Mouse (Mus musculus) megakaryocyte progenitor cell, adult 5-6 weeks (primary cell): Measurements from ENCODE around the gene Hnrnpm. TPM values are rescaled to one million over a fixed set of nuclear protein-coding genes. Genes with fewer than 3 reads are reported as not detected.
"Not testable (repeated sequence)": the region's sequence is repeated elsewhere in the genome, so short reads cannot be mapped to it uniquely, and the experiment has no call there.

Experiments used
- ATAC-seq: replicated peaks from 2 replicates; pipeline ENCODE4 v1.8.0; 2016; ENCODE audit warnings: mild to moderate bottlenecking, moderate TSS enrichment, inconsistent platforms; ENCODE audit not compliant: poor library complexity
- total RNA-seq, 2 experiments: library from RNA; stranded (forward) in 1 of 2; stranded (reverse) in 1 of 2; fragments of 157-497, 149-512 nt in 1 of 2; fragments of 200-1000 nt in 1 of 2; gene quantifications; 2 replicates each; pipeline versions ENCODE4 v1.2.3 to v1.2.4; 2015 to 2017

The Hnrnpm gene
- total RNA-seq (2015) (496 and 582 TPM in 2 replicates), total RNA-seq (2017) (298 and 344 TPM in 2 replicates)

DNA sequence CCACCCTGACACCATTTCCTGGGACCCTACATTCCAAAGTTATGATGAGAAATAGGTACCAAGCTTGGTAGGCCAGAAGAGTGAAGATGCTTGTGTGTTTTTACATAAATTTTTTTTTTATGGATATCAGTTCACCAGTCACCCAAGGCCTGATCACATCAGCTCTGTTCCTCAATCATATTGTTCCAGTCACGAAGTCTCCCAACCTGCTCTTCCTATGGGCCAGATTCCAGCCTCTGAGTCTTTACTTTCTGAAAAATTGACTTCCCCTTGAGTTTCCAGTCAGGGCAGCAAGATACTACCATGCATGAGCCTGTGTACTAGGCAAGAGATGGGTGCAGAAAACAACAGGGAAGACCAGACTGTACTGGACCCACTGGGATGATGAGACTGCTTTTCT is at the start of gene Hnrnpm:
Gene Hnrnpm, minus strand, starts transcription at position 101 of the 400 bp plus-strand sequence.
- ATAC-seq, result no peak

DNA sequence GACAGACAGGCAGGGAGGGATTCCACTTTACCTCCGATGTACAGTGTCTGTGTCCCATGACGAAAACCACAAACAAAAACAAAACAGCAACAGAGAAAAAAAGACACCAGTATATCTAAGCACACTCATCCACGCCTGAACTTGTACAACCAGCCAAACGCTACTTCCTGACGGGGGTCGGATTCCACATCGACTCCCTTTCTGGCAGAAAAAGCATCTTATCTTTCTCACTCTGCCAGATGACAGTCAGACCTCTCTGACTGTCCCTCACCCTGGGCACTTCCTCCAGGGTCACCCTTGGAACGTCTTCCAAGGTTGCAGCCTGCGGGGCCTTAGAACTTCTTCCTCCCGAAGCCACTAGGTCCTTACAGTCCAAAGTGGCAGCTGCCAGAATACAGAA is 46.9 kb upstream of the Hnrnpm start:
- not testable (repeated sequence) for ATAC-seq

DNA sequence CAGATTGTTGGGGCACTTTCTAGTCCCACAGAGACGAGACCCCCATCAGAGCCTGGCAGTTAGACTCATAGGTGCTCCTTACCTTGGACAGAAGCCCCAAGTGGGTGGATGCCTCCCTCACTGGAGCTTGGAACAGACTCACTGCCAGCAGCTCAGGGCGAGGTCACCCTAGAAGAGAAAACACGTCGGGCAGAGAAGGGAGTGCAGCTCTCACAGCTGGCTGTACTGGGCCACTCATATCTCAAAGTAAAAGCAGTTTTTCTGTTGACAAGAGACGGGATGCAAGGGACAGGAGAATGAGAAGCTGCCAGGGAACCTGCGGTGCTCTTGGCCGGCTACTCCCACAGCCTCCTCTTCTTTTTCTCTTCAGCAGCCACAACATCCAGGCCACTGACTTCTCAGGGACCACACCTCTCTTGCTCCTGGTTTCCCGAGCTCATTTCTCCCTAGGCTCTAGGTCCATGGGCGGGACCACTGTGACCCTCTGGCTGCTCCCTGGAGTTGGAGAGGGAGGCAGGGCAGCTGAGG is 46.0 kb upstream of the Hnrnpm start:
- not testable (repeated sequence) for ATAC-seq

DNA sequence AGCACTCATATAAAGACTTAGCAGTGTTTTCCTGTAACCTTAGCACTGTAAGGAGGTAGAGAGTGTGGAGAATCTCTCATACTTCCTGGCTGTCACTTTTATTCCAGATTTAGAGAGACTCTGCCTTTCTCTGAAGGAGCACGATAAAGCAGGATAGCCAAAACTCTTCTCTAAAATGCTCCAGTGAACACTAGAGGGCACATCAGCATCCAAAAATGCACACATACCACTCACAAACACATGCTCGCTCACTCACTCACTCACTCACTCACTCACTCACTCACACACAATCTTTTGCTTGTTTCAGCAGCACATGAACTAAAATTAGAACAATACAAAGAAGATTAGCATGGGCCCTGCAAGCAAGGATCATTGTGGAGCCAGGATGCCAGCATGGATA is 42.6 kb upstream of the Hnrnpm start:
- ATAC-seq, result 0 out of 2 replicates have a peak, but pooled peaks have one; percentile 20

- ATAC-seq, result no peak
Measured at GRCm38 (mm10) chr17:33728396-33728795, 41.7 kb upstream of the Hnrnpm start.

- no peak for ATAC-seq
Measured at GRCm38 (mm10) chr17:33719736-33720378, 33.2 kb upstream of the Hnrnpm start.

DNA sequence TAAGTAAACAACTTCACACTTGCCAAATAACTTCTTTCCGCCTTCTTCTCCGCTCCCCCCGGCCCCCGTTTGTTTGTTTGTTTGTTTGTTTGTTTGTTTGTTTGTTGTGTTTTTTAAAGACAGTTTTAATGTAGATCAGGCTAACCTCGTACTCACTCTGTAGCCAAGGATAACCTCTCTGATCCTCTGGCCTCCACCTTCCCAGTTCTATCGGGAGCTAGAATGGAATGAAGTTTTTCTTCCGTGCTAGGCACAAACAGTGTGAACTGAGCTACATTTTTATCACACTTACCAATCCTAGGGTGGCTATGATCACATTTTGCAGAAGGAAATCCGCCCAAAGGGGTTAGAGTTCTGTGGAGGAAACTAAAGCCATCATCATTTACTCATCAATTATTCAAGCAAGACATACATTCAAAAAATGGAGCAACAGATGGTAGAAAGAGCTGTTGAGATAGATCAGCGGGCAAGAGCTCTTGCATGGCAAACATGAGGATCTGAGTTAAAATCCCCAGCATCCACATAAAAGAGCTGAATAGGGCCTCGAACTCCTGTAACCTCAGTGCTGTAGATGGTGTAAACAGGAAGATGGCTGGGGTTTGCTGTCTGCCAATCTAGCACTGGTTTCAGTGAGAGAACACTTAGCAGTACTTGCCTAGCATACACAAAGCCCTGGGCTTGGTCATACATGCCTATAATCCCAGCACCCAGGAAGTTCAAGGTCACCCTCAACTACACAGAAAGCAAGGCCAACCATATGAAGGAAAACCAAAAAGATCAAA is 32.5 kb upstream of the Hnrnpm start:
- ATAC-seq, result no peak

GRCm38 (mm10) chr17:33718384-33718881 is 31.8 kb upstream of the Hnrnpm start, which contains the start of gene March2:
Gene March2, minus strand, starts transcription at chr17:33718670.
- ATAC-seq, result peak; percentile 99

GRCm38 (mm10) chr17:33717982-33718381 is 31.3 kb upstream of the Hnrnpm start:
- no peak for ATAC-seq

- no peak for ATAC-seq
Measured at GRCm38 (mm10) chr17:33717246-33717645, 30.6 kb upstream of the Hnrnpm start.

- peak; percentile 20; the same call in 1 of the 2 replicates for ATAC-seq
Measured at GRCm38 (mm10) chr17:33714779-33715178, 28.1 kb upstream of the Hnrnpm start.

DNA sequence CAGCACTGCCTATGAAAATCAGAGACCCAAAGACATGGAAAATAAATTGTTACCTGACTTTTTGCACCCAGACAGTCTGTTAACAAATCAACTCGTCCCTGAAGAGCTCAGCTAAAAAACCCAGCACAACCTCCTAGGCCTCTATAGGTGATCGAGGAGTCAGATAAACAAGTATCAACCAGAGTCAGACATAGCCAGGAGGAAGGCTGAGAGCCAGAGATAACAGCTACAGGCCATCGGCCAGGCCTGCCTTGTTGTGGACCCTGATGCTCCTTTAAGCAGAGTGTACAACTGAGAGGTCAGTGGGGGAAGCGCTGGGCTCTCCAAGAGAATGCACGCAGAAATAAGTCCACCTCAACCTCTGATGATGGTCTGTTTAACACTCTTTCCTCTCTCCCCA is 26.6 kb upstream of the Hnrnpm start:
- peak; percentile 91 for ATAC-seq

- no peak for ATAC-seq
Measured at GRCm38 (mm10) chr17:33709834-33710233, 23.2 kb upstream of the Hnrnpm start.

DNA sequence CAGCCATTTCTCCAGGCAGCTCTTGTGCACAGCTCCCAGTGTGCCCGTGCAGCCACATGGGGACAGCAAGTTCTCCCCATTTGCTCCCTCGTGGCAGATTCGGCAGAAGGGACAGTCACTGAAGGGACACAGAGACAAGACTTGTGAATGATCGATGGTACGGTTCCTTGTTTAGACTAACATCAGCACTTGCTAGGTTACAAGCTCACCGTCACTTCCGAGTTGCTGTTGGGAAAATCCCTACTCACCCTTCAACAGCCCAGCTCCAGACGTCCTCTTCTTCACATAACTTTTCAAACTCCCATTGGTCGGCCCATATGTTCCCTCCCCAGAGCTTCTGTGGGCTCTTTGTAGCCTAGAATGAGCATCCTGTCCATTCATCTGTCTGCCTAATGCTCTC is 16.4 kb upstream of the Hnrnpm start:
- ATAC-seq, result no peak

- ATAC-seq, result no peak
Measured at GRCm38 (mm10) chr17:33702178-33702577, 15.5 kb upstream of the Hnrnpm start.

DNA sequence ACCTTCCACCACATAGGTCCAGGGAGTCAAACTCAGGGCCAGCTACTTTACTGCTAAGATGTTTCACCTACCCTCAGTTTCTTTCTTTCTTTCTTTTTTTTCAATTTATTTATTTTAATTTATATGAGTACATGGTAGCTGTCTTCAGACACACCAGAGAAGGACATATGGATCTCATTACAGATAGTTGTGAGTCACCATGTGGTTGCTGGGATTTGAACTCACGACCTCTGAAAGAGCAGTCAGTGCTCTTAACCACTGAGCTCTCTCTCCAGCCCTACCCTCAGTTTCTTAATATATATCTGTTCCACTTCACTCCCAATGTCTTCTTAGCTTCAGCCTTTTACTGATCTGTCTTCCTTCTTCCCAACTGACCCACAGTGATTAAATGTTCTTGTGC is 8.8 kb upstream of the Hnrnpm start:
- no peak for ATAC-seq

DNA sequence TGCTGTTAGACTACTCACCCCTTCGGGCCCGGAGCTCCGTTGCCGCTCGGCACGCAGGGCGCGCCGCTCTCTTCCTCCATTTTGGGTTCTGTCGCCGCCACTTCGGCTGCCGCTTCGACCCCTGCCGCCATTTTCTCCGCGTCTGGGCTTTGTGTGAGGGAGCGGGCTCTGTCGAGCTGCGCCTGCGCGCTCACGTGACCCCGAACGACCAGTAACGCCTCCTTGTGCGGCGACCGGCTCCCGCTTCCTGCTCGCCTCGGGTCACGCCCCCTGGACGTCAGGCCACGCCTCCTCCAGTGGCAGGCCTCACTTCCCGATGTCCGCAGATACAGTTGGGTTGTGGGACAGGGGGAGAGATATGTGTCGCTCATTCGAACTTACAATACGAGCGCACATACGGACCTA is 1.4 kb downstream of the Hnrnpm start:
- peak; percentile 95 for ATAC-seq

DNA sequence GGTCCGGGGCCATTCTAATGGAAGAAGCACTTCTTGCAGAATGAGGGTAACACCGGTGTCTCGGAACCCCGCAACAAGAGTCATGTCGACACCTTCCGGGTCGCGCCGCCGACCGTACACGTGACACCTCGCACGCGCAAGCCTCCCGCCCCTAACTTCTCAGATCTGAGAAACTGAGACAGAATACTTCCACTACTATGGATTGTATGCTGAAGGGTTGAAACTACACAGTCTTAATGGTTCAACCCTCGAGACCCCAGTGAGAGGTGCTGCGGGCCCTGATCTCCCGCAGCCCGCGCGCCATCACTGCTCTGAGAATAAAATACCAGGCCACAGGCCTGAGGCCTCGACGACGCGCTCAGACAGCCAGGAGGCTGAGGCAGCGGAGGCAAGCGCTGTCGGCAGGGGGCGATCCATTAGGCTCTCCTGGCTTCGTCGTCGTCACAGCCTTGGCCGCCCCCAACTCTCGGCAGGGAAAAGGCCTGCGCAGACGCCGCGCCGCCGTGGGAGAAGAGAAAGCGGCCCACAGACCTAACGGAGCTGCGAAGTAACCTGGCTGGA is 1.9 kb downstream of the Hnrnpm start:
- ATAC-seq, result peak; percentile 67

GRCm38 (mm10) chr17:33681767-33682166 is 4.9 kb downstream of the Hnrnpm start:
- no peak for ATAC-seq

DNA sequence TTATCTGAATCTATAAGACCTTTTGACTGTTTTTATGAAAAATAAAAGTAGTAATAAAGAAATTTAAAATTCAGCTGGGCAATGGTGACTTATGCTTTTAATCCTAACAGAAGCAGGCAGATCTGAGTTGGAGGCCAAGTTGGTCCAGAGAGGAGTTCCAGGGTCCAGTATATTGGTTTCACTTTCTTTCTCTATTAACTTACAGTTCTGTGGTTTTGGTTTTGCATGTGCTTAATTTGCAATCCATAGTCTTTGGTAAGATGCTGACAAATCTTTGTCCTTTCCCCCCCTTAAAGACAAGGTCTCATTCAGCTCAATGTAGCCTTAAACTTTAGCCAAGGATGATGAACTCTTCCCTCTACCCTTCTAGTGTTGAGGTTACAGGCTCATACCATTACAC is 7.9 kb downstream of the Hnrnpm start:
- peak; percentile 45 for ATAC-seq

- ATAC-seq, result no peak
Measured at GRCm38 (mm10) chr17:33676086-33676485, 10.6 kb downstream of the Hnrnpm start.
